Mouse (Mus musculus) MEL (cell line): ENCODE results near the gene Slc12a8. TPM values are rescaled to one million over a fixed set of nuclear protein-coding genes. Genes with fewer than 3 reads are reported as not detected.
A peak's percentile ranks its signal among the peaks of the same experiment; 100 is the strongest.

Experiments used
- DNase-seq: peaks from one replicate; pipeline ENCODE4 v3.0.0; 2011; ENCODE audit warnings: low read depth, low spot score
- H3K27ac ChIP-seq: 2 replicates; pipeline ENCODE4 v1.5.1; 2012; ENCODE audit warnings: low read depth, mild to moderate bottlenecking, control low read depth, low read length, moderate library complexity; ENCODE audit not compliant: control insufficient read depth
- H3K27me3 ChIP-seq, 2 experiments: fragments of 150-350 bp in 1 of 2; sonication (generic) in 1 of 2; 2 replicates each; pipeline ENCODE4 v1.6.1; 2012; ENCODE audit warnings: low read length in 2 of 2, mild to moderate bottlenecking in 2 of 2, improper control_type of control experiment in 1 of 2, moderate library complexity in 1 of 2; ENCODE audit not compliant: insufficient read depth in 2 of 2, control insufficient read depth in 1 of 2
- H3K36me3 ChIP-seq, 2 experiments: 2 replicates each; pipeline ENCODE4 v1.6.1; 2012 to 2014; ENCODE audit warnings: low read length in 2 of 2, improper control_type of control experiment in 1 of 2, inconsistent platforms in 1 of 2, mild to moderate bottlenecking in 1 of 2; ENCODE audit not compliant: insufficient read depth in 2 of 2, control insufficient read depth in 1 of 2
- H3K4me1 ChIP-seq, 2 experiments: fragments of 150-350 bp in 1 of 2; sonication (generic) in 1 of 2; 2 replicates each; pipeline ENCODE4 v1.6.1; 2012; ENCODE audit warnings: low read length in 2 of 2, improper control_type of control experiment in 1 of 2, mild to moderate bottlenecking in 1 of 2; ENCODE audit not compliant: insufficient read depth in 2 of 2, control insufficient read depth in 1 of 2
- H3K4me3 ChIP-seq, 2 experiments: fragments of 150-350 bp in 1 of 2; sonication (generic) in 1 of 2; 2 replicates each; pipeline ENCODE4 v1.5.1; 2012; ENCODE audit warnings: low read depth in 2 of 2, low read length in 2 of 2, mild to moderate bottlenecking in 2 of 2, moderate library complexity in 2 of 2, control low read depth in 1 of 2, improper control_type of control experiment in 1 of 2; ENCODE audit not compliant: control insufficient read depth in 1 of 2, insufficient read depth in 1 of 2
- H3K79me2 ChIP-seq: 2 replicates; pipeline ENCODE4 v1.6.1; 2012; ENCODE audit warnings: mild to moderate bottlenecking, low read length, moderate library complexity; ENCODE audit not compliant: control insufficient read depth, poor library complexity, insufficient read depth
- H3K9ac ChIP-seq: 2 replicates; pipeline ENCODE4 v1.6.1; 2012; ENCODE audit warnings: low read depth, mild to moderate bottlenecking, control low read depth, low read length, moderate library complexity; ENCODE audit not compliant: control insufficient read depth, poor library complexity, severe bottlenecking
- H3K9me3 ChIP-seq: fragments of 150-350 bp; sonication (generic); replicated peaks from 2 replicates; pipeline ENCODE4 v1.6.1; 2012; ENCODE audit warnings: mild to moderate bottlenecking, low read length, improper control_type of control experiment, moderate library complexity; ENCODE audit not compliant: insufficient read depth
- CHD2 ChIP-seq: IDR thresholded peaks from 2 replicates; pipeline ENCODE4 v1.6.1; 2011; ENCODE audit warnings: low read length, improper control_type of control experiment
- E2F4 ChIP-seq: IDR thresholded peaks from 2 replicates; pipeline ENCODE4 v1.6.1; 2011; ENCODE audit warnings: low read depth, low read length, improper control_type of control experiment, borderline replicate concordance
- ETS1 ChIP-seq: IDR thresholded peaks from 2 replicates; pipeline ENCODE4 v1.6.1; 2012; ENCODE audit warnings: low read depth, mild to moderate bottlenecking, inconsistent platforms, low read length, improper control_type of control experiment, moderate library complexity
- HCFC1 ChIP-seq: IDR thresholded peaks from 2 replicates; pipeline ENCODE4 v1.6.1; 2012; ENCODE audit warnings: low read depth, mild to moderate bottlenecking, inconsistent platforms, low read length, improper control_type of control experiment, moderate library complexity
- JUND ChIP-seq: IDR thresholded peaks from 2 replicates; pipeline ENCODE4 v1.6.1; 2011; ENCODE audit warnings: low read depth, mild to moderate bottlenecking, improper control_type of control experiment, low read length
- MAFK ChIP-seq: IDR thresholded peaks from 2 replicates; pipeline ENCODE4 v1.6.1; 2011; ENCODE audit warnings: low read depth, mild to moderate bottlenecking, low read length, improper control_type of control experiment, borderline replicate concordance
- MAX ChIP-seq: IDR thresholded peaks from 2 replicates; pipeline ENCODE4 v1.6.1; 2011; ENCODE audit warnings: low read length, improper control_type of control experiment
- MAZ ChIP-seq: IDR thresholded peaks from 2 replicates; pipeline ENCODE4 v1.6.1; 2012; ENCODE audit warnings: low read depth, mild to moderate bottlenecking, inconsistent platforms, low read length, improper control_type of control experiment
- MEF2A ChIP-seq: IDR thresholded peaks from 2 replicates; pipeline ENCODE4 v1.6.1; 2014; ENCODE audit warnings: low read depth, mild to moderate bottlenecking, inconsistent platforms, low read length, improper control_type of control experiment; ENCODE audit not compliant: poor library complexity, insufficient replicate concordance, severe bottlenecking; ENCODE audit errors: extremely low read depth
- MYB ChIP-seq: IDR thresholded peaks from 2 replicates; pipeline ENCODE4 v1.6.1; 2011; ENCODE audit warnings: mild to moderate bottlenecking, low read depth, low read length, improper control_type of control experiment
- NELFE ChIP-seq: IDR thresholded peaks from 2 replicates; pipeline ENCODE4 v1.6.1; 2011; ENCODE audit warnings: low read depth, low read length, improper control_type of control experiment
- NRF1 ChIP-seq: IDR thresholded peaks from 2 replicates; pipeline ENCODE4 v1.6.1; 2014; ENCODE audit warnings: low read depth, mild to moderate bottlenecking, inconsistent platforms, low read length, improper control_type of control experiment, moderate library complexity; ENCODE audit not compliant: poor library complexity, insufficient read depth, severe bottlenecking
- POLR2A ChIP-seq, 2 experiments: IDR thresholded peaks; 2 replicates each; pipeline ENCODE4 v1.6.1; 2011 to 2012; ENCODE audit warnings: low read length in 2 of 2, mild to moderate bottlenecking in 2 of 2, control low read depth in 1 of 2, improper control_type of control experiment in 1 of 2, low read depth in 1 of 2, moderate library complexity in 1 of 2; ENCODE audit not compliant: control insufficient read depth in 1 of 2, insufficient read depth in 1 of 2, poor library complexity in 1 of 2
- POLR2AphosphoS5 ChIP-seq: IDR thresholded peaks from 2 replicates; pipeline ENCODE4 v1.6.1; 2012; ENCODE audit warnings: low read depth, borderline replicate concordance, mild to moderate bottlenecking, inconsistent platforms, low read length, moderate library complexity, mixed read lengths
- RAD21 ChIP-seq: IDR thresholded peaks from 2 replicates; pipeline ENCODE4 v1.6.1; 2011; ENCODE audit warnings: mild to moderate bottlenecking, low read depth, low read length, improper control_type of control experiment
- RCOR1 ChIP-seq: IDR thresholded peaks from 2 replicates; pipeline ENCODE4 v1.6.1; 2012; ENCODE audit warnings: low read depth, mild to moderate bottlenecking, inconsistent platforms, low read length, improper control_type of control experiment
- SIN3A ChIP-seq: IDR thresholded peaks from 2 replicates; pipeline ENCODE4 v1.6.1; 2012; ENCODE audit warnings: low read length, improper control_type of control experiment, inconsistent platforms
- TBP ChIP-seq: IDR thresholded peaks from 2 replicates; pipeline ENCODE4 v1.8.0; 2011; ENCODE audit warnings: low read depth, low read length, improper control_type of control experiment
- TCF12 ChIP-seq: IDR thresholded peaks from 2 replicates; pipeline ENCODE4 v1.6.1; 2014; ENCODE audit warnings: low read depth, mild to moderate bottlenecking, inconsistent platforms, low read length, improper control_type of control experiment, moderate library complexity
- UBTF ChIP-seq: IDR thresholded peaks from 2 replicates; pipeline ENCODE4 v1.6.1; 2012; ENCODE audit warnings: low read depth, mild to moderate bottlenecking, inconsistent platforms, low read length, improper control_type of control experiment, moderate library complexity, borderline replicate concordance; ENCODE audit not compliant: insufficient read depth
- USF2 ChIP-seq, 2 experiments: IDR thresholded peaks; 2 replicates each; pipeline ENCODE4 v1.6.1; 2011 to 2012; ENCODE audit warnings: improper control_type of control experiment in 2 of 2, low read length in 2 of 2, borderline replicate concordance in 1 of 2, inconsistent platforms in 1 of 2, low read depth in 1 of 2, mild to moderate bottlenecking in 1 of 2; ENCODE audit not compliant: insufficient read depth in 1 of 2
- ZKSCAN1 ChIP-seq: IDR thresholded peaks from 2 replicates; pipeline ENCODE4 v1.6.1; 2012; ENCODE audit warnings: low read depth, mild to moderate bottlenecking, inconsistent platforms, low read length, improper control_type of control experiment, moderate library complexity
- ZMIZ1 ChIP-seq: IDR thresholded peaks from 2 replicates; pipeline ENCODE4 v1.6.1; 2012; ENCODE audit warnings: low read depth, mild to moderate bottlenecking, inconsistent platforms, low read length, improper control_type of control experiment, moderate library complexity
- ZNF384 ChIP-seq: IDR thresholded peaks from 2 replicates; pipeline ENCODE4 v1.6.1; 2012; ENCODE audit warnings: low read depth, mild to moderate bottlenecking, inconsistent platforms, low read length, improper control_type of control experiment
- polyA plus RNA-seq, 2 experiments: library from polyadenylated mRNA; stranded (reverse) in 1 of 2; unstranded in 1 of 2; fragments of >175 nt in 1 of 2; fragments of >200 nt in 1 of 2; gene quantifications; 2 replicates each; pipeline versions ENCODE4 v1.2.1 to v1.2.4; 2012; ENCODE audit warnings: low replicate concordance in 2 of 2, low read depth in 1 of 2; ENCODE audit not compliant: insufficient read length in 2 of 2, insufficient read depth in 1 of 2, missing spikeins in 1 of 2
- total RNA-seq: library from RNA; depleted of rRNA; stranded (reverse); fragments of 300-350 nt; gene quantifications from 2 replicates; pipeline ENCODE4 v1.2.3, GENCODE M21; 2012

The Slc12a8 gene
- total and polyA plus RNA-seq, 3 experiments, result 0.29 TPM; not detected in 2

- Histone ChIP-seq H3K27me3 (no peaks in the 10 kb centered on the region), H3K36me3 (peaks cover 0 to 9% of the 10 kb centered on the region in 2 experiments; a peak in 2 of 4 replicates), H3K9me3 (no peaks in the 10 kb centered on the region), H3K27ac (peak overlapping the region; percentile 14), H3K9ac (peak overlapping the region; percentile 93), H3K4me1 (peaks cover 0 to 16% of the 10 kb centered on the region in 2 experiments; a peak in 3 of 4 replicates), H3K4me3 (peak overlapping the region; percentile 67 to 98), H3K79me2 (peaks cover 14% of the 10 kb centered on the region)
- TF ChIP-seq ZMIZ1, result no peak
- TF ChIP-seq HCFC1, result no peak
- no peak for TF ChIP-seq MAFK
- TF ChIP-seq JUND, result no peak
- no peak for TF ChIP-seq SIN3A
- TF ChIP-seq USF2 (IDR thresholded peaks at IDR 0.05; ENCODE audit: borderline replicate concordance in 1 of 2, insufficient read depth in 1 of 2, low read depth in 1 of 2, low read length in 2 of 2), result no peak
- no peak for TF ChIP-seq ZKSCAN1
- no peak for TF ChIP-seq MAZ
- no peak for TF ChIP-seq E2F4
- no peak for TF ChIP-seq CHD2
- TF ChIP-seq MAX, result peak; percentile 15; the same call in 1 of the 2 replicates
- TF ChIP-seq RAD21, result no peak
- TF ChIP-seq ZNF384, result peak; percentile 77
- DNase-seq, result peak; percentile 67
Measured at GRCm38 (mm10) chr16:33683206-33684161, 166.4 kb downstream of the Slc12a8 start.

GRCm38 (mm10) chr16:33684162-33684702 lies 167.1 kb downstream of the Slc12a8 start, which contains the start of gene Heg1:
Heg1 (plus strand) TSS chr16:33684370.
- H3K27ac ChIP-seq, result peak within 1 kb of the TSS; percentile 43
- no peaks in the 10 kb centered on the region for H3K9me3 ChIP-seq
- DNase-seq, result peak; percentile 77
- peaks cover 0 to 9% of the 10 kb centered on the region in 2 experiments; a peak in 2 of 4 replicates for H3K36me3 ChIP-seq
- H3K9ac ChIP-seq, result peak within 1 kb of the TSS; percentile 93
- no peaks in the 10 kb centered on the region for H3K27me3 ChIP-seq
- no peak for TF ChIP-seq MYB
- no peak for TF ChIP-seq ZNF384
- no peak for TF ChIP-seq RCOR1
- TF ChIP-seq MEF2A, result no peak
- peak; percentile 36; the same call in 1 of the 2 replicates for TF ChIP-seq TCF12
- TF ChIP-seq POLR2AphosphoS5, result no peak
- no peak for TF ChIP-seq MAFK
- TF ChIP-seq UBTF, result 0 out of 2 replicates have a peak, but pooled peaks have one; percentile 78
- TF ChIP-seq ETS1, result no peak
- no peak for TF ChIP-seq NRF1
- TF ChIP-seq TBP, result no peak
- TF ChIP-seq ZKSCAN1, result peak; percentile 88
- peak; percentile 61; the same call in 1 of the 2 replicates for TF ChIP-seq NELFE
- peak; percentile 80; the same call in 1 of the 2 replicates for TF ChIP-seq MAZ
- TF ChIP-seq POLR2A (IDR thresholded peaks at IDR 0.05; ENCODE audit: control insufficient read depth in 1 of 2, insufficient read depth in 1 of 2, low read depth in 1 of 2, low read length in 2 of 2, poor library complexity in 1 of 2), result peak; percentile 47 to 58; a peak in 2 of 4 replicates
- TF ChIP-seq JUND, result no peak
- peaks cover 0 to 16% of the 10 kb centered on the region in 2 experiments; a peak in 3 of 4 replicates for H3K4me1 ChIP-seq
- H3K4me3 ChIP-seq, result peak within 1 kb of the TSS; percentile 67 to 98
- peaks cover 14% of the 10 kb centered on the region for H3K79me2 ChIP-seq
